In genomic region chr17:28521071-28521726, GRCm38 (mm10) we compare ENCODE assay signal across 22 mouse cellular contexts. TPM values are rescaled to one million over a fixed set of nuclear protein-coding genes. Genes with fewer than 3 reads are reported as not detected.
A peak's percentile ranks its signal among the peaks of the same experiment; 100 is the strongest.
DNase-seq lines count a peak whose midpoint lies in the region; ATAC-seq and TF ChIP-seq lines count a peak whose summit lies in the region.
"Had no signal": no experiment of that assay in that cellular context is flagged by ENCODE, and none has a peak within 500 bp of the region (broad histone marks: within the 10 kb centered on the region; RNA-seq: fewer than 3 reads in every experiment).

No protein-coding gene starts in this region.

- TF ChIP-seq CTCF in gastrocnemius, adult 2 months (IDR thresholded peaks at IDR 0.05): no peak
- TF ChIP-seq CTCF in layer of hippocampus, adult 2 months (conservative IDR thresholded peaks at IDR 0.05): no peak

- no peak overlapping the region for H3K9ac ChIP-seq in intestine, embryonic 15.5 days
- H3K9ac ChIP-seq in forebrain, embryonic 16.5 days (replicated peaks; ENCODE audit: low read depth, low read length): no peak overlapping the region
- H3K9ac ChIP-seq: liver, embryonic 13.5 days; stomach, embryonic 15.5 days had no signal

- H3K4me3 ChIP-seq in gastrocnemius, adult 2 months: no peak overlapping the region
- no peak overlapping the region for H3K4me3 ChIP-seq in layer of hippocampus, adult 2 months
- no peak overlapping the region for H3K4me3 ChIP-seq in intestine, embryonic 15.5 days (replicated peaks)
- H3K4me3 ChIP-seq in forebrain, embryonic 16.5 days (replicated peaks; ENCODE audit: low read length): no peak overlapping the region
- H3K4me3 ChIP-seq: liver, embryonic 13.5 days; stomach, embryonic 15.5 days had no signal

- no peaks in the 10 kb centered on the region for H3K27me3 ChIP-seq in intestine, embryonic 15.5 days (replicated peaks)
- H3K27me3 ChIP-seq in forebrain, embryonic 16.5 days (replicated peaks; ENCODE audit: control insufficient read depth, insufficient read depth, low read length): no peaks in the 10 kb centered on the region
- H3K27me3 ChIP-seq: stomach, embryonic 15.5 days had no signal

- intact Hi-C loops in gastrocnemius, adult 2 months (cut with DNase I): loop anchor here (10.0 kb wide), 1 partner anchor 286 kb away; the partner anchor contains the start of gene Ppard
- intact Hi-C loops in gastrocnemius, postnatal 14 days (cut with DNase I; ENCODE audit: low total_unique reads): loop anchor here (5.0 kb wide), 1 partner anchor 34 kb away; no protein-coding TSS in a partner anchor

- 61% methylated on average over 5 of the region's 5 CpGs for WGBS in intestine, embryonic 15.5 days
- WGBS in forebrain, embryonic 16.5 days: 70% methylated on average over 5 of the region's 5 CpGs

- no peak for DNase-seq in gastrocnemius, adult 2 months
- DNase-seq in gastrocnemius, postnatal 14 days: no peak
- DNase-seq in layer of hippocampus, adult 2 months (ENCODE audit: low spot score in 2 of 2): no peak
- no peak for DNase-seq in layer of hippocampus, adult 11-12 months (ENCODE audit: low spot score)
- DNase-seq in thymus, postnatal 25 days: peak; percentile 68
- no peak for DNase-seq in urinary bladder, postnatal 14 days (ENCODE audit: low spot score)
- DNase-seq: adrenal gland, adult 8-10 months; B cell, adult 2 months; cerebellum, postnatal 10 days; gastrocnemius, postnatal 36 days; liver, embryonic 13.5 days; lung, postnatal 10 days; spleen, adult 18-20 months had no signal

- peak overlapping the region; percentile 99 for H3K27ac ChIP-seq in gastrocnemius, adult 2 months
- H3K27ac ChIP-seq in layer of hippocampus, adult 2 months: peak overlapping the region; percentile 100
- H3K27ac ChIP-seq in intestine, embryonic 15.5 days: peak overlapping the region; percentile 92
- no peak overlapping the region for H3K27ac ChIP-seq in forebrain, embryonic 16.5 days (ENCODE audit: low read length)
- H3K27ac ChIP-seq: hindbrain, embryonic 13.5 days; limb, embryonic 10.5 days; liver, embryonic 13.5 days had no signal

- H3K4me1 ChIP-seq in intestine, embryonic 15.5 days (replicated peaks): peaks cover 34% of the 10 kb centered on the region
- H3K4me1 ChIP-seq in forebrain, embryonic 16.5 days (replicated peaks; ENCODE audit: control insufficient read depth, insufficient read depth, low read length): peaks cover 26% of the 10 kb centered on the region

- no peaks in the 10 kb centered on the region for H3K9me3 ChIP-seq in intestine, embryonic 15.5 days
- H3K9me3 ChIP-seq in forebrain, embryonic 16.5 days (ENCODE audit: control insufficient read depth, low read length): no peaks in the 10 kb centered on the region
- H3K9me3 ChIP-seq: hindbrain, embryonic 13.5 days; limb, embryonic 10.5 days; liver, embryonic 13.5 days; stomach, embryonic 15.5 days had no signal

- peak overlapping the region; percentile 99 for H3K4me2 ChIP-seq in intestine, embryonic 15.5 days (replicated peaks)
- no peak overlapping the region for H3K4me2 ChIP-seq in forebrain, embryonic 16.5 days (ENCODE audit: low read length)

- peak; percentile 50 for ATAC-seq in intestine, embryonic 15.5 days
- ATAC-seq in forebrain, embryonic 16.5 days: no peak

- H3K36me3 ChIP-seq in intestine, embryonic 15.5 days: no peaks in the 10 kb centered on the region
- H3K36me3 ChIP-seq in forebrain, embryonic 16.5 days (ENCODE audit: control insufficient read depth, insufficient read depth): no peaks in the 10 kb centered on the region
- H3K36me3 ChIP-seq: hindbrain, embryonic 13.5 days; limb, embryonic 10.5 days; liver, embryonic 13.5 days; stomach, embryonic 15.5 days had no signal

RNA-seq across cellular contexts. Expression of gene Fkbp5, which starts 3.9 kb away (rescaled TPM):
- 100 to 1,000 TPM; 106 to 153 TPM for total RNA-seq in gastrocnemius, adult 2 months (2021)
- total RNA-seq in gastrocnemius, postnatal 14 days (2021): 100 to 1,000 TPM in 1 of 2 experiments, 1 to 10 TPM in 1; 9.2 to 104 TPM
- total RNA-seq in layer of hippocampus, adult 2 months (2021): 10 to 100 TPM; 80.8 to 90.5 TPM
- polyA plus RNA-seq in intestine, embryonic 15.5 days (2015; fragmentation: Nextera tagmentation; extraction: Ambion mirVana): 25.9 and 26.6 TPM in 2 replicates
- 39.3 and 41.7 TPM in 2 replicates for polyA plus RNA-seq in forebrain, embryonic 16.5 days (2015; fragmentation: Nextera tagmentation; extraction: Ambion mirVana)

RNA-seq across cellular contexts. Expression of gene Armc12, which starts 9.4 kb away (rescaled TPM):
- total RNA-seq in gastrocnemius, adult 2 months (2021): not detected
- total RNA-seq in gastrocnemius, postnatal 14 days (2021): not detected
- not detected for total RNA-seq in layer of hippocampus, adult 2 months (2021)
- not detected in 2 replicates for polyA plus RNA-seq in intestine, embryonic 15.5 days (2015; fragmentation: Nextera tagmentation; extraction: Ambion mirVana)
- polyA plus RNA-seq in forebrain, embryonic 16.5 days (2015; fragmentation: Nextera tagmentation; extraction: Ambion mirVana): not detected in 2 replicates
- total RNA-seq: adrenal gland, adult 8-10 months; gastrocnemius, postnatal 36 days; layer of hippocampus, adult 18-20 months; left cerebral cortex, adult 18-20 months had no signal
- polyA plus RNA-seq: frontal cortex, adult 2 months; heart, embryonic 14.5 days; hindbrain, embryonic 13.5 days; limb, embryonic 10.5 days; liver, embryonic 13.5 days; stomach, embryonic 15.5 days had no signal

RNA-seq across cellular contexts. Expression of gene Clpsl2, which starts 28.0 kb away (rescaled TPM):
- not detected for total RNA-seq in gastrocnemius, adult 2 months (2021)
- total RNA-seq in gastrocnemius, postnatal 14 days (2021): not detected
- total RNA-seq in layer of hippocampus, adult 2 months (2021): not detected
- not detected in 2 replicates for polyA plus RNA-seq in intestine, embryonic 15.5 days (2015; fragmentation: Nextera tagmentation; extraction: Ambion mirVana)
- not detected in 2 replicates for polyA plus RNA-seq in forebrain, embryonic 16.5 days (2015; fragmentation: Nextera tagmentation; extraction: Ambion mirVana)
- total RNA-seq: adrenal gland, adult 8-10 months; gastrocnemius, postnatal 36 days; layer of hippocampus, adult 18-20 months; left cerebral cortex, adult 18-20 months had no signal
- polyA plus RNA-seq: frontal cortex, adult 2 months; heart, embryonic 14.5 days; hindbrain, embryonic 13.5 days; limb, embryonic 10.5 days; liver, embryonic 13.5 days; stomach, embryonic 15.5 days had no signal

RNA-seq across cellular contexts. Expression of gene Clps, which starts 39.4 kb away (rescaled TPM):
- total RNA-seq in gastrocnemius, adult 2 months (2021): not detected
- total RNA-seq in gastrocnemius, postnatal 14 days (2021): not detected
- total RNA-seq in layer of hippocampus, adult 2 months (2021): not detected
- 958 and 2,971 TPM in 2 replicates for polyA plus RNA-seq in intestine, embryonic 15.5 days (2015; fragmentation: Nextera tagmentation; extraction: Ambion mirVana)
- polyA plus RNA-seq in forebrain, embryonic 16.5 days (2015; fragmentation: Nextera tagmentation; extraction: Ambion mirVana): not detected in 2 replicates
- total RNA-seq: adrenal gland, adult 8-10 months; gastrocnemius, postnatal 36 days; layer of hippocampus, adult 18-20 months; left cerebral cortex, adult 18-20 months had no signal
- polyA plus RNA-seq: heart, embryonic 14.5 days; hindbrain, embryonic 13.5 days; limb, embryonic 10.5 days had no signal

RNA-seq across cellular contexts. Expression of gene Lhfpl5, which starts 54.2 kb away (rescaled TPM):
- total RNA-seq in gastrocnemius, adult 2 months (2021): not detected
- total RNA-seq in gastrocnemius, postnatal 14 days (2021): not detected
- total RNA-seq in layer of hippocampus, adult 2 months (2021): 1 to 10 TPM; 3.7 to 5.4 TPM
- polyA plus RNA-seq in intestine, embryonic 15.5 days (2015; fragmentation: Nextera tagmentation; extraction: Ambion mirVana): 1.3 and 1.8 TPM in 2 replicates
- polyA plus RNA-seq in forebrain, embryonic 16.5 days (2015; fragmentation: Nextera tagmentation; extraction: Ambion mirVana): 5.3 and 8.3 TPM in 2 replicates
- total RNA-seq: gastrocnemius, postnatal 36 days had no signal
- polyA plus RNA-seq: liver, embryonic 13.5 days had no signal
